Mouse (Mus musculus) hindbrain, embryonic 12.5 days (tissue): ENCODE measurements at regions not wholly inside any gene's neighbourhood (a gene's known extent, or its start where the extent isn't known, plus 50 kb on each side); places are given as distances from the start of the nearest gene placed in this dataset.

Experiments used
- ATAC-seq: fragments of 200-750 bp; cut with Nextera tagmentation; 2 replicates; pipeline ENCODE4 v1.8.0; 2017; ENCODE audit warnings: moderate TSS enrichment; ENCODE audit not compliant: low FRiP score
- H3K27ac ChIP-seq: fragments of 300-500 bp; sonication (generic); 2 replicates; pipeline ENCODE4 v1.5.1; 2016; ENCODE audit warnings: mild to moderate bottlenecking
- H3K27me3 ChIP-seq: fragments of 300-500 bp; sonication (generic); 2 replicates; pipeline ENCODE4 v1.6.1; 2016; ENCODE audit warnings: mild to moderate bottlenecking
- H3K36me3 ChIP-seq: fragments of 300-500 bp; sonication (generic); 2 replicates; pipeline ENCODE4 v1.6.1; 2016; ENCODE audit warnings: mild to moderate bottlenecking
- H3K4me1 ChIP-seq: fragments of 300-500 bp; sonication (generic); 2 replicates; pipeline ENCODE4 v1.6.1; 2016
- H3K4me2 ChIP-seq: fragments of 300-500 bp; sonication (generic); replicated peaks from 2 replicates; pipeline ENCODE4 v1.6.1; 2016; ENCODE audit warnings: mild to moderate bottlenecking
- H3K4me3 ChIP-seq: fragments of 300-500 bp; sonication (generic); 2 replicates; pipeline ENCODE4 v1.5.1; 2016; ENCODE audit warnings: mild to moderate bottlenecking
- H3K9ac ChIP-seq: fragments of 300-500 bp; sonication (generic); 2 replicates; pipeline ENCODE4 v1.6.1; 2016; ENCODE audit warnings: mild to moderate bottlenecking, moderate library complexity
- H3K9me3 ChIP-seq: fragments of 300-500 bp; sonication (generic); replicated peaks from 2 replicates; pipeline ENCODE4 v1.6.1; 2016; ENCODE audit warnings: mild to moderate bottlenecking
- WGBS: fragments of 180-500 bp; shearing (Covaris S2); methylation state at CpG from one replicate; pipeline ENCODE4 v1.1.7; 2016; 5-methylcytosine and 5-hydroxymethylcytosine counted together

DNA sequence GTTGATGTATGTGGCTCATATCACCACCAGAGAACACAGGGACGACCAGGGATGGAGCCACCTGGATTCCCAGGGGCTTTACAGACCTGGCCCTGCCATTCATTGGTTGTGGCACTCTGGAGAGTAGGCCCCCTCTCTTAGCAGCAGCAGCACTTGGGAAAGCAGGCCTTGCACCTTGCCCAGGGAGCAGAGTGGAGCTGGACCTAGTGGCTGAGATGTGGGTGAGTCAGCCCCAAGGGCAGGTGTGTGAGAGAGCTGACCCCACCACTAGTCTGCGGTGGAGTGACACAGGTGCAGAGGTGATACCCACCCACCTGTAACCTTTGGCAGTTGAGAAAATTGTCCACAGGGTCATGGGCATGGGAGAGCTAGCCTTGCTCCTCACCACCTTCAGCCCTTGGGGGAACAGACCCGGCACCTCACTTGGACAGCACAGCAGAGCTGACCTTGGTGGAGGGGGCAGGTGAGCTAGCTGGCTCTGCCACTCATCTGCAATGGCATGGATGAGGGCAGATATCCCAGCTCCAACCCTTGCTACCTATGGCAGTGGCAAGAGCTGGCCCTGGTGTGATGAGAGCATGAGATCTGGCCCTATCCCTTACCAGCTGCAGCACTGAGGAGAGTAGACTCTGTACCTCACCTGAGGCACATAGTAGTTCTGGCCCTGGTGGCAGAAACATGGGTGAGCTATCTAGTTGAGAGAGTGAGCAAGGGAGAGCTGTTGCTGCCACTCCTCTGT lies 67.9 kb upstream of the Adgrl3 start:
- 83% methylated on average over 3 of the region's 3 CpGs for WGBS
- H3K27ac ChIP-seq: no peak overlapping the region
- no peaks in the 10 kb centered on the region for H3K9me3 ChIP-seq
- no peaks in the 10 kb centered on the region for H3K27me3 ChIP-seq
- no peak overlapping the region for H3K4me3 ChIP-seq
- H3K36me3 ChIP-seq: no peaks in the 10 kb centered on the region
- H3K9ac ChIP-seq: no peak overlapping the region
- ATAC-seq: peak; percentile 50; the same call in 1 of the 2 replicates
- H3K4me1 ChIP-seq: peaks cover 6% of the 10 kb centered on the region
- no peak overlapping the region for H3K4me2 ChIP-seq

DNA sequence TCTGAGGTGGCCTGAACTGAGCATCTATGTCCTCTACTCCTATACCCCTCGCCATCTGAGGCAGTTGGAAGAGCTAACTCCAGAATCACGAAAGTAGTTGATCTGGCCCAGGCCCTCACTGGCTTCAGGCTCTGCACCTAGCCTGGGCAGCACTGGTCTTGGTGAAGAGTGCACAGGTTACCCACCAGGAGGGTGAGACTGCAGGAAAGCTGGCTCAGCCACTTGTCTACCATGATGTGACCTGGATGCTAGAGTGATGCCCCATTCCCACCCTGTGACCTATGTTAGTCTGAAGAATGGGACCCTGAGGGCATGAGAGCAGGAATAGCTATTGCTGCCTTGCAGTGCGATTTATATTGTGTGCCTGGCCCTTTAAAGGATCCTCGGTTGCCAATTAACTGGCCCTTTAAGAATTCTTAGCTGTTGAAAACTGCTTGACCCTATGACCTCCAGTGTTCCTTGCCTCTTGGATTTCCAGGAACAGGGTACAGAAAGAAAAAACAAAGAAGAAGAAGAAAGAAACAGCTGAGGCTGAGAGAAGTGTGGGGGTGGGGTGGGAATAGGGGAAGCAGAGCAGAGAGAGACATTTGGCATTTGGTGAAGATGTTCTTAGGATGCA lies 67.2 kb upstream of the Adgrl3 start:
- no peak overlapping the region for H3K9ac ChIP-seq
- WGBS: 40% methylated on average over 4 of the region's 4 CpGs
- no peaks in the 10 kb centered on the region for H3K9me3 ChIP-seq
- H3K36me3 ChIP-seq: no peaks in the 10 kb centered on the region
- no peak for ATAC-seq
- H3K4me2 ChIP-seq: no peak overlapping the region
- H3K27me3 ChIP-seq: no peaks in the 10 kb centered on the region
- H3K27ac ChIP-seq: no peak overlapping the region
- H3K4me1 ChIP-seq: peaks cover 6% of the 10 kb centered on the region
- H3K4me3 ChIP-seq: no peak overlapping the region
